In genomic region chr11:102137625-102138446, GRCm38 (mm10) we compare ENCODE assay signal across 8 mouse cellular contexts. TPM values are rescaled to one million over a fixed set of nuclear protein-coding genes. Genes with fewer than 3 reads are reported as not detected.
DNase-seq lines count a peak whose midpoint lies in the region; ATAC-seq and TF ChIP-seq lines count a peak whose summit lies in the region.

No protein-coding gene starts in this region.

- H3K4me2 ChIP-seq in kidney, postnatal 0 days (ENCODE audit: low read length) = peak overlapping the region; percentile 47
- peak overlapping the region; percentile 56 for H3K4me2 ChIP-seq in forebrain, embryonic 13.5 days
- H3K4me2 ChIP-seq in liver, embryonic 13.5 days = peak overlapping the region; percentile 46

- H3K9ac ChIP-seq in kidney, postnatal 0 days (ENCODE audit: low read depth, low read length) = no peak overlapping the region
- H3K9ac ChIP-seq in forebrain, embryonic 13.5 days = no peak overlapping the region
- H3K9ac ChIP-seq in liver, embryonic 13.5 days = no peak overlapping the region

- H3K4me3 ChIP-seq in kidney, postnatal 0 days (replicated peaks; ENCODE audit: low read depth, low read length) = no peak overlapping the region
- H3K4me3 ChIP-seq in forebrain, embryonic 13.5 days = peak overlapping the region; percentile 10; the same call in 1 of the 2 replicates
- H3K4me3 ChIP-seq in liver, embryonic 13.5 days (replicated peaks) = no peak overlapping the region; the same call in 1 of the 2 replicates

- H3K27ac ChIP-seq in kidney, postnatal 0 days = no peak overlapping the region
- no peak overlapping the region for H3K27ac ChIP-seq in forebrain, embryonic 13.5 days
- no peak overlapping the region for H3K27ac ChIP-seq in liver, embryonic 13.5 days

- DNase-seq in kidney, postnatal 0 days (ENCODE audit: low spot score) = no peak
- no peak for DNase-seq in kidney, postnatal 4 days
- DNase-seq in liver, embryonic 13.5 days = no peak
- peak; percentile 74 for DNase-seq in splenic B cell, adult 2 months (ENCODE audit: low read depth, low spot score)
- DNase-seq in adipocyte (ENCODE audit: low spot score) = no peak
- DNase-seq in spleen, postnatal 36 days (ENCODE audit: low spot score in 2 of 2) = no peak
- no peak for DNase-seq in thymus, postnatal 10 days (ENCODE audit: low spot score in 2 of 2)

- TF ChIP-seq CTCF in kidney, postnatal 0 days (IDR thresholded peaks at IDR 0.05; ENCODE audit: low read depth) = no peak

- no peaks in the 10 kb centered on the region for H3K4me1 ChIP-seq in kidney, postnatal 0 days (replicated peaks; ENCODE audit: insufficient read depth, low read length)
- peaks cover 9% of the 10 kb centered on the region for H3K4me1 ChIP-seq in forebrain, embryonic 13.5 days
- H3K4me1 ChIP-seq in liver, embryonic 13.5 days (replicated peaks) = peaks cover 6% of the 10 kb centered on the region

- ATAC-seq in kidney, postnatal 0 days (replicated peaks; ENCODE audit: low FRiP score, low read depth) = no peak
- ATAC-seq in forebrain, embryonic 13.5 days = peak; percentile 24; the same call in 1 of the 2 replicates
- no peak for ATAC-seq in liver, embryonic 13.5 days (ENCODE audit: low read depth)

- no peaks in the 10 kb centered on the region for H3K36me3 ChIP-seq in kidney, postnatal 0 days (ENCODE audit: insufficient read depth, low read length)
- H3K36me3 ChIP-seq in forebrain, embryonic 13.5 days (ENCODE audit: poor library complexity, severe bottlenecking) = no peaks in the 10 kb centered on the region
- no peaks in the 10 kb centered on the region for H3K36me3 ChIP-seq in liver, embryonic 13.5 days
- H3K36me3 ChIP-seq in splenic B cell, adult 2 months (ENCODE audit: control insufficient read depth, insufficient read depth, low read length, poor library complexity, severe bottlenecking) = no peaks in the 10 kb centered on the region

- WGBS in kidney, postnatal 0 days = 47% methylated on average over 13 of the region's 13 CpGs
- WGBS in forebrain, embryonic 13.5 days = 45% methylated on average over 13 of the region's 13 CpGs
- WGBS in liver, embryonic 13.5 days (ENCODE audit: insufficient replicate concordance) = 26% methylated on average over 13 of the region's 13 CpGs

- H3K27me3 ChIP-seq in kidney, postnatal 0 days (ENCODE audit: insufficient read depth, low read length) = no peaks in the 10 kb centered on the region
- peaks cover 18% of the 10 kb centered on the region for H3K27me3 ChIP-seq in forebrain, embryonic 13.5 days
- peaks cover 40% of the 10 kb centered on the region for H3K27me3 ChIP-seq in liver, embryonic 13.5 days
- H3K27me3 ChIP-seq in splenic B cell, adult 2 months (ENCODE audit: control insufficient read depth, insufficient read depth, low read length, poor library complexity, severe bottlenecking) = peaks cover 3% of the 10 kb centered on the region

- H3K9me3 ChIP-seq in kidney, postnatal 0 days (replicated peaks; ENCODE audit: low read length) = no peaks in the 10 kb centered on the region
- H3K9me3 ChIP-seq in forebrain, embryonic 13.5 days (replicated peaks) = no peaks in the 10 kb centered on the region
- H3K9me3 ChIP-seq in liver, embryonic 13.5 days (replicated peaks) = no peaks in the 10 kb centered on the region

RNA-seq across cellular contexts. Expression of gene Nags, which starts 7.5 kb away (rescaled TPM):
- polyA plus RNA-seq in kidney, postnatal 0 days (2015; fragmentation: Nextera tagmentation; extraction: Ambion mirVana) = not detected in 2 replicates
- polyA plus RNA-seq in forebrain, embryonic 13.5 days (2015; fragmentation: Nextera tagmentation; extraction: Ambion mirVana) = not detected in 2 replicates
- 8.7 and 11.2 TPM in 2 replicates for polyA plus RNA-seq in liver, embryonic 13.5 days (2015; fragmentation: Nextera tagmentation; extraction: Ambion mirVana)

RNA-seq across cellular contexts. Expression of gene Tmem101, which starts 18.4 kb away (rescaled TPM):
- 25.0 and 28.6 TPM in 2 replicates for polyA plus RNA-seq in kidney, postnatal 0 days (2015; fragmentation: Nextera tagmentation; extraction: Ambion mirVana)
- polyA plus RNA-seq in forebrain, embryonic 13.5 days (2015; fragmentation: Nextera tagmentation; extraction: Ambion mirVana) = 35.6 and 39.0 TPM in 2 replicates
- polyA plus RNA-seq in liver, embryonic 13.5 days (2015; fragmentation: Nextera tagmentation; extraction: Ambion mirVana) = 12.8 and 14.3 TPM in 2 replicates

RNA-seq across cellular contexts. Expression of gene Pyy, which starts 30.2 kb away (rescaled TPM):
- not detected in 2 replicates for polyA plus RNA-seq in kidney, postnatal 0 days (2015; fragmentation: Nextera tagmentation; extraction: Ambion mirVana)
- not detected in 2 replicates for polyA plus RNA-seq in forebrain, embryonic 13.5 days (2015; fragmentation: Nextera tagmentation; extraction: Ambion mirVana)
- polyA plus RNA-seq in liver, embryonic 13.5 days (2015; fragmentation: Nextera tagmentation; extraction: Ambion mirVana) = not detected in 2 replicates

RNA-seq across cellular contexts. Expression of gene Ppy, which starts 36.7 kb away (rescaled TPM):
- polyA plus RNA-seq in kidney, postnatal 0 days (2015; fragmentation: Nextera tagmentation; extraction: Ambion mirVana) = not detected in 2 replicates
- polyA plus RNA-seq in forebrain, embryonic 13.5 days (2015; fragmentation: Nextera tagmentation; extraction: Ambion mirVana) = not detected in 2 replicates
- polyA plus RNA-seq in liver, embryonic 13.5 days (2015; fragmentation: Nextera tagmentation; extraction: Ambion mirVana) = not detected in 2 replicates

RNA-seq across cellular contexts. Expression of gene Lsm12, which starts 47.3 kb away (rescaled TPM):
- 111 and 123 TPM in 2 replicates for polyA plus RNA-seq in kidney, postnatal 0 days (2015; fragmentation: Nextera tagmentation; extraction: Ambion mirVana)
- polyA plus RNA-seq in forebrain, embryonic 13.5 days (2015; fragmentation: Nextera tagmentation; extraction: Ambion mirVana) = 155 and 158 TPM in 2 replicates
- 92.6 and 95.3 TPM in 2 replicates for polyA plus RNA-seq in liver, embryonic 13.5 days (2015; fragmentation: Nextera tagmentation; extraction: Ambion mirVana)
